Mouse (Mus musculus) kidney, embryonic 15.5 days (tissue): Measurements from ENCODE around the gene St14. TPM values are rescaled to one million over a fixed set of nuclear protein-coding genes. Genes with fewer than 3 reads are reported as not detected.
"Not testable (repeated sequence)": the region's sequence is repeated elsewhere in the genome, so short reads cannot be mapped to it uniquely, and the experiment has no call there.

Experiments
- ATAC-seq: fragments of 200-750 bp; cut with Nextera tagmentation; replicated peaks from 2 replicates; pipeline ENCODE4 v1.8.0; 2017; ENCODE audit warnings: moderate TSS enrichment; ENCODE audit not compliant: low FRiP score
- H3K27ac ChIP-seq: fragments of 300-500 bp; sonication (generic); 2 replicates; pipeline ENCODE4 v1.5.1; 2015; ENCODE audit warnings: mild to moderate bottlenecking, inconsistent platforms
- H3K27me3 ChIP-seq: fragments of 300-500 bp; sonication (generic); 2 replicates; pipeline ENCODE4 v1.6.1; 2015; ENCODE audit warnings: inconsistent platforms
- H3K36me3 ChIP-seq: fragments of 300-500 bp; sonication (generic); 2 replicates; pipeline ENCODE4 v1.6.1; 2015; ENCODE audit warnings: inconsistent platforms
- H3K4me1 ChIP-seq: fragments of 300-500 bp; sonication (generic); 2 replicates; pipeline ENCODE4 v1.6.1; 2015; ENCODE audit warnings: inconsistent platforms
- H3K4me2 ChIP-seq: fragments of 300-500 bp; sonication (generic); 2 replicates; pipeline ENCODE4 v1.6.1; 2015; ENCODE audit warnings: moderate library complexity, mild to moderate bottlenecking, inconsistent platforms
- H3K4me3 ChIP-seq: fragments of 300-500 bp; sonication (generic); replicated peaks from 2 replicates; pipeline ENCODE4 v1.5.1; 2015; ENCODE audit warnings: mild to moderate bottlenecking, inconsistent platforms
- H3K9ac ChIP-seq: fragments of 300-500 bp; sonication (generic); 2 replicates; pipeline ENCODE4 v1.6.1; 2015; ENCODE audit warnings: mild to moderate bottlenecking, inconsistent platforms
- H3K9me3 ChIP-seq: fragments of 300-500 bp; sonication (generic); replicated peaks from 2 replicates; pipeline ENCODE4 v1.6.1; 2016; ENCODE audit warnings: inconsistent platforms
- WGBS: fragments of 180-500 bp; shearing (Covaris S2); methylation state at CpG from one replicate; pipeline ENCODE4 v1.1.7; 2015; ENCODE audit warnings: mixed read lengths; 5-methylcytosine and 5-hydroxymethylcytosine counted together
- polyA plus RNA-seq: library from polyadenylated mRNA; unstranded; fragments of >200 nt; fragmentation: Nextera tagmentation; extraction: Ambion mirVana; gene quantifications from 2 replicates; pipeline ENCODE4 v1.2.1, GENCODE M21; 2015

Gene St14
- polyA plus RNA-seq, 1 experiment from 2014 or later, result 32.5 TPM

DNA sequence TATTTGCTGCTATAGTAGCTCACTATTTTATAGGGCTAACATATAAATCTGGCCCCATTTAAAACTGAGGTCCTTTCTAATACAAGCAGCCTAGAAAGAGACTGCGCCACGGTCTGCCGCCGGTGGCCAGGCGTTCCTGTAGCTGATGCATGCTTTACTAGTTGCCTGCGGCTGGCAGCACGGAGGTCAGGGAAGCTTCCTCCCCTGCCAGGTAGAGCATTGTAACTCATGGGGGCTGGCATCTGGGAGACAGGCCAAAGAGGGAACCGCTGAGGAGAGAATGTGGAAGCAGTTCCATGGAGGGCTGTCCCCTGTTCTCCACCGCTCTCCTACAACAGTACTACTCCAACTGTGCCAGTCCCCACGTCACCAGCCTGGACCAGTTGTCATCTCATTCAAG lies 56.8 kb downstream of the St14 start:
- no peaks in the 10 kb centered on the region for H3K4me1 ChIP-seq
- no peak overlapping the region for H3K27ac ChIP-seq
- no peak for ATAC-seq
- H3K4me3 ChIP-seq, result no peak overlapping the region
- no peak overlapping the region for H3K9ac ChIP-seq
- H3K36me3 ChIP-seq, result peaks cover 16% of the 10 kb centered on the region; the same call in 1 of the 2 replicates
- no peak overlapping the region for H3K4me2 ChIP-seq
- no peaks in the 10 kb centered on the region for H3K9me3 ChIP-seq
- H3K27me3 ChIP-seq, result no peaks in the 10 kb centered on the region
- WGBS, result 84% methylated on average over 10 of the region's 10 CpGs

- Histone ChIP-seq H3K9me3 (no peaks in the 10 kb centered on the region), H3K9ac (no peak overlapping the region), H3K4me2 (no peak overlapping the region), H3K27me3 (no peaks in the 10 kb centered on the region), H3K4me3 (no peak overlapping the region), H3K27ac (no peak overlapping the region), H3K4me1 (no peaks in the 10 kb centered on the region), H3K36me3 (peaks cover 24% of the 10 kb centered on the region)
- ATAC-seq, result no peak
- WGBS, result 78% methylated on average over 7 of the region's 7 CpGs
Measured at GRCm38 (mm10) chr9:31073797-31074196, 57.9 kb downstream of the St14 start.

DNA sequence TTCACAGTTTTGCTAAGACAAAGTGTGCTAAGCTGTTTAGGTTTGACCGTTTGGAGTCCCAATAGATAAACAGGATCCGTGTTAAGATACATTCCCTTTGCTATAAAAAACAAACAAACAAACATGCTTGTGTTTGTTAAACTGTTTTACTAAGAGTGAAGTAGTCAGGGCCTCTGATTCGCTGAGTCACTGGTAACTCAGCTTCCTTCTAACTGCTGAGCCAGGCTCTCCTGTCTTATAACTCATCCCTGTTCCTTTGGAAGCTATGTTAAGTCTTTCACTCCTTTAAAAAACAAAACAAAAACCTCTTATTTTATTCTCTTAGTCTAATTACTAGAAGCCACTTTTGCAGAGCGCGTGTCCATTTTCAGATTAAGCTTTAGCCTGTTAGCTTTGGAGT lies 59.4 kb downstream of the St14 start:
- 86% methylated on average over 5 of the region's 5 CpGs for WGBS
- Histone ChIP-seq H3K4me2 (no peak overlapping the region), H3K9me3 (no peaks in the 10 kb centered on the region), H3K4me3 (no peak overlapping the region), H3K27me3 (no peaks in the 10 kb centered on the region), H3K36me3 (peaks cover 29% of the 10 kb centered on the region), H3K9ac (no peak overlapping the region), H3K27ac (no peak overlapping the region), H3K4me1 (no peaks in the 10 kb centered on the region)
- ATAC-seq, result no peak

DNA sequence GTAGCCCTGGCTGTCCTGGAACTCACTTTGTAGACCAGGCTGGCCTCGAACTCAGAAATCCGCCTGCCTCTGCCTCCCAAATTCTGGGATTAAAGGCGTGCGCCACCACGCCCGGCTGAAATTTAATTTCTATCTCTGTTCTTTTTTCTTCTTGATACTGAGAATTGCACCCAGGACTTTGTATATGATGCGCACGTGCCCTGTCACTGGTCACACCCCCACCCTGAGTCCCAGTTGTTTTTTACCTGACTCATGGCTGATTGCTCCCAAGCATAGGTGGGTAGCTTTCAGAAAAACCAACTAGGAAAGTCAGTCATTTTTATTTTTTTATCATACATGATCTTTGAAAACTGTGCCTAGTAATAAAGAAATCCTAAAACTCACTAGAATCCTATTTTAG lies 60.9 kb downstream of the St14 start:
- no peaks in the 10 kb centered on the region for H3K4me1 ChIP-seq
- no peaks in the 10 kb centered on the region for H3K9me3 ChIP-seq
- no peak overlapping the region for H3K9ac ChIP-seq
- no peaks in the 10 kb centered on the region for H3K27me3 ChIP-seq
- no peak overlapping the region for H3K4me2 ChIP-seq
- H3K4me3 ChIP-seq, result no peak overlapping the region
- no peak for ATAC-seq
- no peak overlapping the region for H3K27ac ChIP-seq
- WGBS, result 96% methylated on average over 8 of the region's 8 CpGs
- peaks cover 43% of the 10 kb centered on the region for H3K36me3 ChIP-seq

GRCm38 (mm10) chr9:31058723-31059122 lies 72.9 kb downstream of the St14 start:
- 0 out of 2 replicates have a peak, but pooled peaks cover 4% of the 10 kb centered on the region for H3K4me1 ChIP-seq

GRCm38 (mm10) chr9:31051509-31051908 lies 80.1 kb downstream of the St14 start:
- not testable (repeated sequence) for H3K4me1 ChIP-seq, H3K27ac ChIP-seq, ATAC-seq, H3K9me3 ChIP-seq, H3K27me3 ChIP-seq, H3K4me2 ChIP-seq, H3K9ac ChIP-seq, H3K4me3 ChIP-seq
- WGBS, result 91% methylated on average over 6 of the region's 6 CpGs
- H3K36me3 ChIP-seq, result peaks cover 23% of the 10 kb centered on the region

More at GRCm38 (mm10) chr9:31058723-31059122, 72.9 kb downstream of the St14 start:
- peaks cover 49% of the 10 kb centered on the region for H3K36me3 ChIP-seq
- H3K4me2 ChIP-seq, result no peak overlapping the region
- H3K27me3 ChIP-seq, result no peaks in the 10 kb centered on the region
- H3K9me3 ChIP-seq, result no peaks in the 10 kb centered on the region
- no peak for ATAC-seq
- no peak overlapping the region for H3K9ac ChIP-seq
- no peak overlapping the region for H3K4me3 ChIP-seq
- WGBS, result 69% methylated on average over 2 of the region's 2 CpGs
- H3K27ac ChIP-seq, result no peak overlapping the region

GRCm38 (mm10) chr9:31050208-31050607 lies 81.4 kb downstream of the St14 start:
- no peak overlapping the region for H3K27ac ChIP-seq
- H3K36me3 ChIP-seq, result peaks cover 20% of the 10 kb centered on the region
- no peaks in the 10 kb centered on the region for H3K9me3 ChIP-seq
- no peak overlapping the region for H3K9ac ChIP-seq
- no peak overlapping the region for H3K4me3 ChIP-seq
- no peak for ATAC-seq
- 94% methylated on average over 5 of the region's 5 CpGs for WGBS
- H3K4me2 ChIP-seq, result no peak overlapping the region
- no peaks in the 10 kb centered on the region for H3K4me1 ChIP-seq
- no peaks in the 10 kb centered on the region for H3K27me3 ChIP-seq

Other genes starting within 250 kb of the St14 start
- gene Adamts15, start 209.4 kb downstream of the St14 start, polyA plus RNA-seq, result 6.8 and 8.0 TPM in 2 replicates
- 0.58 and 1.8 TPM in 2 replicates for gene Adamts8, start 189.3 kb downstream of the St14 start, polyA plus RNA-seq
- 7.5 and 7.6 TPM in 2 replicates for gene Zbtb44, start 101.2 kb downstream of the St14 start, polyA plus RNA-seq
- gene Aplp2, start 80.0 kb upstream of the St14 start, polyA plus RNA-seq, result 325 and 336 TPM in 2 replicates
- 4.9 and 5.4 TPM in 2 replicates for gene Prdm10, start 148.7 kb upstream of the St14 start, polyA plus RNA-seq